Comparison of ENCODE assay signal across 21 mouse cellular contexts in genomic region chr10:23710999-23711398, GRCm38 (mm10).
A peak's percentile ranks its signal among the peaks of the same experiment; 100 is the strongest.
DNase-seq lines count a peak whose midpoint lies in the region; ATAC-seq and TF ChIP-seq lines count a peak whose summit lies in the region.
"Had no signal": no experiment of that assay in that cellular context is flagged by ENCODE, and none has a peak within 500 bp of the region (broad histone marks: within the 10 kb centered on the region; RNA-seq: fewer than 3 reads in every experiment).

No protein-coding gene starts in this region.

- WGBS in intestine, embryonic 15.5 days, result 57% methylated on average over 6 of the region's 6 CpGs
- WGBS in intestine, postnatal 0 days, result 50% methylated on average over 6 of the region's 6 CpGs
- 53% methylated on average over 6 of the region's 6 CpGs for WGBS in stomach, embryonic 14.5 days
- WGBS in stomach, postnatal 0 days, result 40% methylated on average over 6 of the region's 6 CpGs
- WGBS in limb, embryonic 10.5 days, result 30% methylated on average over 6 of the region's 6 CpGs
- 90% methylated on average over 6 of the region's 6 CpGs for WGBS in thymus, adult 2 months

- H3K36me3 ChIP-seq in intestine, embryonic 15.5 days, result no peaks in the 10 kb centered on the region
- H3K36me3 ChIP-seq in intestine, postnatal 0 days (ENCODE audit: control insufficient read depth, insufficient read depth), result no peaks in the 10 kb centered on the region
- H3K36me3 ChIP-seq in stomach, embryonic 14.5 days (ENCODE audit: control insufficient read depth, insufficient read depth, low read length), result no peaks in the 10 kb centered on the region
- H3K36me3 ChIP-seq in stomach, postnatal 0 days (ENCODE audit: control insufficient read depth, insufficient read depth, low read length), result no peaks in the 10 kb centered on the region
- H3K36me3 ChIP-seq in limb, embryonic 10.5 days, result no peaks in the 10 kb centered on the region
- H3K36me3 ChIP-seq in thymus, adult 2 months (ENCODE audit: control insufficient read depth, insufficient read depth, low read length), result no peaks in the 10 kb centered on the region
- H3K36me3 ChIP-seq: hindbrain, embryonic 15.5 days; limb, embryonic 15.5 days; midbrain, embryonic 12.5 days; neural tube, embryonic 15.5 days had no signal

- TF ChIP-seq CTCF in intestine, postnatal 0 days (IDR thresholded peaks at IDR 0.05; ENCODE audit: low read depth), result no peak
- TF ChIP-seq CTCF in stomach, postnatal 0 days (IDR thresholded peaks at IDR 0.05; ENCODE audit: low read depth), result no peak
- TF ChIP-seq CTCF in thymus, adult 2 months (IDR thresholded peaks at IDR 0.05; ENCODE audit: borderline replicate concordance, control insufficient read depth, extremely low read depth, insufficient read depth, low read length, poor library complexity), result no peak

- peak overlapping the region; percentile 5; the same call in 1 of the 2 replicates for H3K4me2 ChIP-seq in intestine, embryonic 15.5 days (replicated peaks)
- H3K4me2 ChIP-seq in intestine, postnatal 0 days (replicated peaks; ENCODE audit: low read depth), result no peak overlapping the region
- 0 out of 2 replicates have a peak overlapping the region, but pooled peaks have one; percentile 20 for H3K4me2 ChIP-seq in stomach, embryonic 14.5 days (replicated peaks; ENCODE audit: low read depth, low read length)
- no peak overlapping the region for H3K4me2 ChIP-seq in stomach, postnatal 0 days (replicated peaks; ENCODE audit: low read depth)
- H3K4me2 ChIP-seq: heart, embryonic 11.5 days; hindbrain, embryonic 15.5 days; limb, embryonic 15.5 days; midbrain, embryonic 12.5 days; neural tube, embryonic 15.5 days had no signal

- no peak overlapping the region for H3K4me3 ChIP-seq in intestine, embryonic 15.5 days (replicated peaks)
- H3K4me3 ChIP-seq in intestine, postnatal 0 days (ENCODE audit: low read depth, low read length), result no peak overlapping the region
- H3K4me3 ChIP-seq in stomach, embryonic 14.5 days (ENCODE audit: low read depth, low read length), result no peak overlapping the region
- no peak overlapping the region for H3K4me3 ChIP-seq in stomach, postnatal 0 days (ENCODE audit: low read depth, low read length)
- peak overlapping the region; percentile 31 for H3K4me3 ChIP-seq in limb, embryonic 10.5 days
- no peak overlapping the region for H3K4me3 ChIP-seq in thymus, adult 2 months (ENCODE audit: control insufficient read depth, insufficient read depth, low read length)
- H3K4me3 ChIP-seq: gastrocnemius, adult 2 months; hindbrain, embryonic 15.5 days; layer of hippocampus, adult 2 months; limb, embryonic 15.5 days; midbrain, embryonic 12.5 days; neural tube, embryonic 15.5 days had no signal

- no peak for DNase-seq in stomach, postnatal 0 days (ENCODE audit: low spot score)
- DNase-seq in limb, embryonic 10.5 days (ENCODE audit: low spot score), result no peak
- DNase-seq in frontal cortex, postnatal 25 days (ENCODE audit: low spot score in 2 of 2), result no peak
- DNase-seq in thymus, adult 2 months, result no peak
- DNase-seq: cerebellum, adult 11 months; cerebellum, adult 9-11 months; forebrain, postnatal 0 days; gastrocnemius, adult 2 months; kidney, adult 18-20 months; kidney, postnatal 25 days; lung, adult 2 months; right cerebral cortex, adult 18-20 months had no signal

- 0 out of 2 replicates have a peak, but pooled peaks cover 3% of the 10 kb centered on the region for H3K4me1 ChIP-seq in intestine, embryonic 15.5 days (replicated peaks)
- H3K4me1 ChIP-seq in intestine, postnatal 0 days (replicated peaks; ENCODE audit: control insufficient read depth, insufficient read depth, low read length), result no peaks in the 10 kb centered on the region
- H3K4me1 ChIP-seq in stomach, embryonic 14.5 days (ENCODE audit: control insufficient read depth, insufficient read depth, low read length), result peaks cover 13% of the 10 kb centered on the region
- H3K4me1 ChIP-seq in stomach, postnatal 0 days (replicated peaks; ENCODE audit: control insufficient read depth, insufficient read depth), result no peaks in the 10 kb centered on the region
- H3K4me1 ChIP-seq in limb, embryonic 10.5 days, result peaks cover 34% of the 10 kb centered on the region
- H3K4me1 ChIP-seq in thymus, adult 2 months (replicated peaks; ENCODE audit: control insufficient read depth, insufficient read depth, low read length), result no peaks in the 10 kb centered on the region
- H3K4me1 ChIP-seq: midbrain, embryonic 12.5 days had no signal

- H3K9me3 ChIP-seq in intestine, embryonic 15.5 days, result no peaks in the 10 kb centered on the region
- no peaks in the 10 kb centered on the region for H3K9me3 ChIP-seq in intestine, postnatal 0 days (ENCODE audit: control insufficient read depth)
- peaks cover 3% of the 10 kb centered on the region; the same call in 1 of the 2 replicates for H3K9me3 ChIP-seq in stomach, embryonic 14.5 days (ENCODE audit: control insufficient read depth, low read depth, low read length)
- no peaks in the 10 kb centered on the region for H3K9me3 ChIP-seq in stomach, postnatal 0 days (ENCODE audit: control insufficient read depth, low read length)
- H3K9me3 ChIP-seq in limb, embryonic 10.5 days (replicated peaks), result no peaks in the 10 kb centered on the region
- H3K9me3 ChIP-seq: hindbrain, embryonic 15.5 days; limb, embryonic 15.5 days; midbrain, embryonic 12.5 days; neural tube, embryonic 15.5 days had no signal

- no peak overlapping the region for H3K9ac ChIP-seq in intestine, embryonic 15.5 days
- H3K9ac ChIP-seq in intestine, postnatal 0 days (ENCODE audit: low read depth, low read length), result no peak overlapping the region
- no peak overlapping the region for H3K9ac ChIP-seq in stomach, embryonic 14.5 days (replicated peaks; ENCODE audit: low read depth, low read length)
- H3K9ac ChIP-seq in stomach, postnatal 0 days (ENCODE audit: low read length), result no peak overlapping the region
- H3K9ac ChIP-seq: forebrain, postnatal 0 days; hindbrain, embryonic 15.5 days; limb, embryonic 15.5 days; midbrain, embryonic 12.5 days; neural tube, embryonic 15.5 days had no signal

- H3K27ac ChIP-seq in intestine, embryonic 15.5 days, result no peak overlapping the region
- H3K27ac ChIP-seq in intestine, postnatal 0 days (ENCODE audit: low read depth, low read length), result no peak overlapping the region
- no peak overlapping the region for H3K27ac ChIP-seq in stomach, embryonic 14.5 days (ENCODE audit: low read length)
- no peak overlapping the region for H3K27ac ChIP-seq in stomach, postnatal 0 days (replicated peaks)
- H3K27ac ChIP-seq in limb, embryonic 10.5 days, result peak overlapping the region; percentile 82
- no peak overlapping the region for H3K27ac ChIP-seq in thymus, adult 2 months (ENCODE audit: control insufficient read depth, insufficient read depth, low read length)
- H3K27ac ChIP-seq: gastrocnemius, adult 2 months; hindbrain, embryonic 15.5 days; layer of hippocampus, adult 2 months; limb, embryonic 15.5 days; midbrain, embryonic 12.5 days; neural tube, embryonic 15.5 days had no signal

- no peak for ATAC-seq in intestine, embryonic 15.5 days
- no peak for ATAC-seq in intestine, postnatal 0 days
- ATAC-seq in stomach, embryonic 14.5 days (ENCODE audit: insufficient number of reproducible peaks, insufficient read depth, low FRiP score, low read depth), result no peak
- ATAC-seq in stomach, postnatal 0 days (ENCODE audit: low FRiP score, low TSS enrichment), result no peak
- ATAC-seq: forebrain, postnatal 0 days had no signal

- no peaks in the 10 kb centered on the region for H3K27me3 ChIP-seq in intestine, embryonic 15.5 days (replicated peaks)
- no peaks in the 10 kb centered on the region for H3K27me3 ChIP-seq in intestine, postnatal 0 days (replicated peaks; ENCODE audit: control insufficient read depth, insufficient read depth, low read length)
- H3K27me3 ChIP-seq in stomach, embryonic 14.5 days (ENCODE audit: control insufficient read depth, insufficient read depth, low read length), result no peaks in the 10 kb centered on the region
- no peaks in the 10 kb centered on the region for H3K27me3 ChIP-seq in stomach, postnatal 0 days (ENCODE audit: control insufficient read depth, insufficient read depth, low read length)
- no peaks in the 10 kb centered on the region for H3K27me3 ChIP-seq in limb, embryonic 10.5 days (ENCODE audit: low read depth, poor library complexity, severe bottlenecking)
- H3K27me3 ChIP-seq in thymus, adult 2 months (ENCODE audit: control insufficient read depth, insufficient read depth, low read length), result no peaks in the 10 kb centered on the region
- H3K27me3 ChIP-seq: hindbrain, embryonic 15.5 days; limb, embryonic 15.5 days; midbrain, embryonic 12.5 days; neural tube, embryonic 15.5 days had no signal

- no peak for TF ChIP-seq EP300 in stomach, postnatal 0 days (optimal IDR thresholded peaks at IDR 0.05)

- no peak for TF ChIP-seq POLR2A in thymus, adult 2 months (IDR thresholded peaks at IDR 0.05; ENCODE audit: control insufficient read depth, extremely low read depth, insufficient read depth, low read length, poor library complexity)

Comparison
In these comparisons a context has a peak if more than half of its experiments do, and no peak if none do; other contexts are left out.
1. H3K4me2 ChIP-seq: peak in intestine, embryonic 15.5 days (single experiment) and stomach, embryonic 14.5 days (single experiment); none in intestine, postnatal 0 days (single experiment) and stomach, postnatal 0 days (single experiment).